Mouse (Mus musculus): ENCODE measurements around the gene Bicral. TPM values are rescaled to one million over a fixed set of nuclear protein-coding genes. Genes with fewer than 3 reads are reported as not detected.

Bicral gene
- total RNA-seq (2021) (10 to 100 TPM; 12.3 to 15.7 TPM), polyA plus RNA-seq (2012; rRNA removed) (7.4 and 9.6 TPM in 2 replicates)
- long read RNA-seq, partial matches to known transcripts: 0 of 8 reads
- long read RNA-seq, other reads (novel, unspliced or antisense): 8 of 8 reads

- Histone ChIP-seq H3K36me3 (ENCODE audit: control insufficient read depth, insufficient read depth, low read length) (peaks cover 2% of the 10 kb centered on the region; the same call in 1 of the 2 replicates), H3K27me3 (ENCODE audit: control insufficient read depth, insufficient read depth, low read length) (no peaks in the 10 kb centered on the region), H3K79me2 (replicated peaks; ENCODE audit: control insufficient read depth, insufficient read depth, low read length) (no peaks in the 10 kb centered on the region), H3K4me3 (peak within 1 kb of the TSS; percentile 86), H3K4me1 (ENCODE audit: control insufficient read depth, insufficient read depth, low read length) (peaks cover 10% of the 10 kb centered on the region), H3K27ac (peak within 1 kb of the TSS; percentile 100), H3K9ac (ENCODE audit: low read depth, low read length) (peak within 1 kb of the TSS; percentile 100)
- peak; percentile 74 for TF ChIP-seq POLR2A (IDR thresholded peaks at IDR 0.05; ENCODE audit: insufficient read depth, low read depth, low read length)
- TF ChIP-seq CTCF (IDR thresholded peaks at IDR 0.05): no peak
- under 1% methylated on average over 62 of the region's 65 CpGs for WGBS
- peak; percentile 81 to 87 for DNase-seq
- intact Hi-C loops (cut with DNase I): loop anchor here (2.0 kb wide), 1 partner anchor 75 kb away; the partner anchor contains the start of gene Rpl7l1
Measured at GRCm38 (mm10) chr17:46857903-46858748, at the start of gene Bicral. TSS of gene Bicral (minus strand) at chr17:46858482.

GRCm38 (mm10) chr17:46903876-46904490 is 45.7 kb upstream of the Bicral start:
- DNase-seq: peak; percentile 80 to 81
- Histone ChIP-seq H3K27ac (no peak overlapping the region), H3K4me1 (ENCODE audit: control insufficient read depth, insufficient read depth, low read length) (no peaks in the 10 kb centered on the region), H3K79me2 (replicated peaks; ENCODE audit: control insufficient read depth, insufficient read depth, low read length) (no peaks in the 10 kb centered on the region), H3K27me3 (ENCODE audit: control insufficient read depth, insufficient read depth, low read length) (no peaks in the 10 kb centered on the region), H3K9ac (ENCODE audit: low read depth, low read length) (no peak overlapping the region), H3K36me3 (ENCODE audit: control insufficient read depth, insufficient read depth, low read length) (no peaks in the 10 kb centered on the region), H3K4me3 (no peak overlapping the region)
- TF ChIP-seq POLR2A (IDR thresholded peaks at IDR 0.05; ENCODE audit: insufficient read depth, low read depth, low read length) (no peak), CTCF (IDR thresholded peaks at IDR 0.05) (peak; percentile 94), EP300 (IDR thresholded peaks at IDR 0.05; ENCODE audit: insufficient read depth, low read depth, low read length) (peak; percentile 73; the same call in 1 of the 2 replicates)
- WGBS: 21% methylated on average over 19 of the region's 19 CpGs
- intact Hi-C loops (cut with DNase I): loop anchor here (1.0 kb wide), 1 partner anchor 129 kb away; no protein-coding TSS in a partner anchor

- TF ChIP-seq POLR2A (IDR thresholded peaks at IDR 0.05; ENCODE audit: insufficient read depth, low read depth, low read length) (no peak), EP300 (IDR thresholded peaks at IDR 0.05; ENCODE audit: insufficient read depth, low read depth, low read length) (no peak), CTCF (IDR thresholded peaks at IDR 0.05) (no peak)
- Histone ChIP-seq H3K79me2 (replicated peaks; ENCODE audit: control insufficient read depth, insufficient read depth, low read length) (no peaks in the 10 kb centered on the region), H3K4me1 (ENCODE audit: control insufficient read depth, insufficient read depth, low read length) (peaks cover 2% of the 10 kb centered on the region), H3K9ac (ENCODE audit: low read depth, low read length) (no peak overlapping the region), H3K27ac (no peak overlapping the region), H3K27me3 (ENCODE audit: control insufficient read depth, insufficient read depth, low read length) (no peaks in the 10 kb centered on the region), H3K36me3 (ENCODE audit: control insufficient read depth, insufficient read depth, low read length) (no peaks in the 10 kb centered on the region), H3K4me3 (no peak overlapping the region)
- WGBS: 74% methylated on average over 2 of the region's 2 CpGs
- intact Hi-C loops (cut with DNase I): no loop called here
- DNase-seq: no peak
Measured at GRCm38 (mm10) chr17:46900941-46901340, 42.7 kb upstream of the Bicral start.

- no peak overlapping the region for H3K27ac ChIP-seq
- H3K9ac ChIP-seq (ENCODE audit: low read depth, low read length): no peak overlapping the region
- WGBS: 54% methylated on average over 13 of the region's 13 CpGs
- no peak for TF ChIP-seq CTCF (IDR thresholded peaks at IDR 0.05)
- no peak for TF ChIP-seq POLR2A (IDR thresholded peaks at IDR 0.05; ENCODE audit: insufficient read depth, low read depth, low read length)
- no peak for TF ChIP-seq EP300 (IDR thresholded peaks at IDR 0.05; ENCODE audit: insufficient read depth, low read depth, low read length)
- H3K4me3 ChIP-seq: no peak overlapping the region
- intact Hi-C loops (cut with DNase I): no loop called here
- H3K36me3 ChIP-seq (ENCODE audit: control insufficient read depth, insufficient read depth, low read length): peaks cover under 1% of the 10 kb centered on the region; the same call in 1 of the 2 replicates
- peaks cover 6% of the 10 kb centered on the region for H3K4me1 ChIP-seq (ENCODE audit: control insufficient read depth, insufficient read depth, low read length)
- no peaks in the 10 kb centered on the region for H3K79me2 ChIP-seq (replicated peaks; ENCODE audit: control insufficient read depth, insufficient read depth, low read length)
- H3K27me3 ChIP-seq (ENCODE audit: control insufficient read depth, insufficient read depth, low read length): no peaks in the 10 kb centered on the region
- DNase-seq: no peak
Measured at GRCm38 (mm10) chr17:46897221-46897950, 39.1 kb upstream of the Bicral start.

- no peak overlapping the region for H3K27ac ChIP-seq
- H3K36me3 ChIP-seq (ENCODE audit: control insufficient read depth, insufficient read depth, low read length): peaks cover 7% of the 10 kb centered on the region
- H3K79me2 ChIP-seq (replicated peaks; ENCODE audit: control insufficient read depth, insufficient read depth, low read length): no peaks in the 10 kb centered on the region
- WGBS: 57% methylated on average over 9 of the region's 9 CpGs
- peaks cover 9% of the 10 kb centered on the region for H3K4me1 ChIP-seq (ENCODE audit: control insufficient read depth, insufficient read depth, low read length)
- DNase-seq: peak in 1 of 2 experiments; percentile 47
- intact Hi-C loops (cut with DNase I): no loop called here
- no peak overlapping the region for H3K4me3 ChIP-seq
- 0 out of 2 replicates have a peak, but pooled peaks have one; percentile 63 for TF ChIP-seq EP300 (IDR thresholded peaks at IDR 0.05; ENCODE audit: insufficient read depth, low read depth, low read length)
- no peak for TF ChIP-seq POLR2A (IDR thresholded peaks at IDR 0.05; ENCODE audit: insufficient read depth, low read depth, low read length)
- no peak for TF ChIP-seq CTCF (IDR thresholded peaks at IDR 0.05)
- no peaks in the 10 kb centered on the region for H3K27me3 ChIP-seq (ENCODE audit: control insufficient read depth, insufficient read depth, low read length)
- H3K9ac ChIP-seq (ENCODE audit: low read depth, low read length): no peak overlapping the region
Measured at GRCm38 (mm10) chr17:46895426-46895825, 37.1 kb upstream of the Bicral start.
